Mouse (Mus musculus) G1E (cell line): ENCODE measurements at regions not wholly inside any gene's neighbourhood (a gene's known extent, or its start where the extent isn't known, plus 50 kb on each side); places are given as distances from the start of the nearest gene placed in this dataset.

ENCODE experiments used
- CTCF ChIP-seq: IDR thresholded peaks from 2 replicates; pipeline ENCODE4 v1.5.1; 2012; ENCODE audit warnings: low read depth, low read length, inconsistent platforms, mixed read lengths
- GATA1 ChIP-seq: IDR thresholded peaks from 2 replicates; pipeline ENCODE4 v1.6.1; 2012; ENCODE audit warnings: borderline replicate concordance, low read length, inconsistent platforms, mixed read lengths

DNA sequence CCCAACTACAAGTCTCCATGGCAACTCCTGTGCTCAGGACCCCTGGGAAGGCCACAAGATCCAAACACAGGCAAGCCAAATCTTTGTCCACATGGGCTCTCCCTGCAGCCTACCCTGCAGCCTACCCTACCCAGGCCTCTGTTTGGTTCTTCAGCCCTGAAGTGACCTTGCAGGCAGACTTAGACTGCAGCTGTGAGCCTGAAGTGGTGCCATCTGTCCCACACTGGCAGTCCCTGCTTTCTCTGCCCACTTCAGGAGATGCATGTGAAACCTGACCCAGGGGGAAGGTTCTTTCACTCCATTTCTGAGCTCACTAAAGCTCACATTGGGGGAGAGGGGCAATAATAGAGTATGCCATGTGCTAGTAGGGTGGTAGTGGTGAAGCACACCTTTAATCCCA is 160.4 kb upstream of the Ubl3 start:
- TF ChIP-seq CTCF (no peak), GATA1 (no peak)
